Mouse (Mus musculus) ES-E14 (cell line): ENCODE results near the gene Dnajb1. TPM values are rescaled to one million over a fixed set of nuclear protein-coding genes. Genes with fewer than 3 reads are reported as not detected.

Source experiments
- DNase-seq: peaks from one replicate; pipeline ENCODE4 v3.0.0-alpha.2; 2013; ENCODE audit warnings: low read depth, low spot score
- H3K27ac ChIP-seq: 2 replicates; pipeline ENCODE4 v1.5.1; 2012; ENCODE audit warnings: low read depth, mild to moderate bottlenecking, low read length, moderate library complexity, mixed read lengths; ENCODE audit not compliant: poor library complexity, insufficient read depth, severe bottlenecking
- H3K36me3 ChIP-seq: 2 replicates; pipeline ENCODE4 v1.6.1; 2012; ENCODE audit warnings: mild to moderate bottlenecking, low read length, moderate library complexity, mixed read lengths; ENCODE audit not compliant: control insufficient read depth, poor library complexity, insufficient read depth, severe bottlenecking
- H3K4me1 ChIP-seq, 2 experiments: fragments of 150-350 bp in 1 of 2; sonication (generic) in 1 of 2; 2 replicates each; pipeline ENCODE4 v1.6.1; 2012; ENCODE audit warnings: low read length in 2 of 2, mild to moderate bottlenecking in 1 of 2, mixed read lengths in 1 of 2; ENCODE audit not compliant: control insufficient read depth in 2 of 2, insufficient read depth in 2 of 2, poor library complexity in 1 of 2
- H3K4me3 ChIP-seq, 2 experiments: fragments of 150-350 bp in 1 of 2; sonication (generic) in 1 of 2; 2 replicates each; pipeline ENCODE4 v1.5.1; 2012; ENCODE audit warnings: low read length in 2 of 2, low read depth in 1 of 2, mild to moderate bottlenecking in 1 of 2, mixed read lengths in 1 of 2; ENCODE audit not compliant: insufficient read depth in 1 of 2, poor library complexity in 1 of 2, severe bottlenecking in 1 of 2
- H3K9ac ChIP-seq: 2 replicates; pipeline ENCODE4 v1.6.1; 2012; ENCODE audit warnings: low read depth, mild to moderate bottlenecking, low read length, mixed read lengths; ENCODE audit not compliant: poor library complexity, insufficient read depth, severe bottlenecking
- H3K9me3 ChIP-seq: fragments of 150-350 bp; sonication (generic); 2 replicates; pipeline ENCODE4 v1.6.1; 2012; ENCODE audit warnings: low read depth, mild to moderate bottlenecking, low read length; ENCODE audit not compliant: control insufficient read depth, insufficient read depth
- CHD2 ChIP-seq: IDR thresholded peaks from 2 replicates; pipeline ENCODE4 v1.6.1; 2014; ENCODE audit warnings: mild to moderate bottlenecking, low read depth, low read length, inconsistent platforms
- HCFC1 ChIP-seq: IDR thresholded peaks from 2 replicates; pipeline ENCODE4 v1.6.1; 2012; ENCODE audit warnings: low read length, inconsistent platforms, borderline replicate concordance; ENCODE audit not compliant: insufficient read depth
- MAFK ChIP-seq: IDR thresholded peaks from 2 replicates; pipeline ENCODE4 v1.6.1; 2014; ENCODE audit warnings: mild to moderate bottlenecking, low read depth, low read length, inconsistent platforms; ENCODE audit not compliant: insufficient read depth
- ZC3H11A ChIP-seq: IDR thresholded peaks from 2 replicates; pipeline ENCODE4 v1.6.1; 2012; ENCODE audit warnings: low read depth, mild to moderate bottlenecking, inconsistent platforms, low read length, borderline replicate concordance
- ZNF384 ChIP-seq: IDR thresholded peaks from 2 replicates; pipeline ENCODE4 v1.6.1; 2012; ENCODE audit warnings: low read depth, low read length, inconsistent platforms
- in situ Hi-C, 2 experiments: fragments of 600-800 bp; cut with MboI; formaldehyde crosslinking; loops; one replicate each; pipeline ENCODE4 v1.15.1; 2025; ENCODE audit warnings: low sequenced_read_pairs in 2 of 2, inconsistent platforms in 1 of 2; ENCODE audit not compliant: unreplicated experiment in 2 of 2
- total RNA-seq: library from RNA; depleted of rRNA; stranded (reverse); fragments of 300-350 nt; gene quantifications from 2 replicates; pipeline ENCODE4 v1.2.3, GENCODE M21; 2012

Gene Dnajb1
- total RNA-seq, 1 experiment: 30.1 TPM

DNA sequence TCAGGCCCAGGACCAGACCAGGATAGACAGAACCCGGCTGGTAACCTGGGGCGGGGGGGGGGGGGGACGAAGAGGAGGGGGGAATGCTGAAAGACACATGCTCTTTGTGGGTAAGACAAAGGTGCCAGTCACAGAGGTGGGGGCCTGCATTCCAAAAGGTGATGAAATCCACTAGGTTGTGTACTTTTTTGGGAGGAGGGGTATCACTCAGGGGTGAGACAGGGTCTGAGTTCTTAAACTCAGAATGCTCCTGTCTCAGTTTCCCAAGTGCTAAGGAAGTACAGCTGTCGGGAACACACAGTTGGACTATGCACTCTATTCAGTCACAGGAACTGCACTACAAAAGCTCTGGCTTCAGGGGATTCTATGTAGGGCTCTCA, 31.5 kb upstream of the Dnajb1 start:
- DNase-seq: no peak
- no peak overlapping the region for H3K9ac ChIP-seq
- H3K36me3 ChIP-seq: peaks cover 22% of the 10 kb centered on the region
- H3K4me3 ChIP-seq: no peak overlapping the region
- TF ChIP-seq MAFK: no peak
- no peak for TF ChIP-seq ZNF384
- TF ChIP-seq CHD2: no peak
- no peak for TF ChIP-seq HCFC1
- no peak for TF ChIP-seq ZC3H11A
- in situ Hi-C loops: no loop called here
- peaks cover 4 to 48% of the 10 kb centered on the region in 2 experiments; a peak in 2 of 4 replicates for H3K4me1 ChIP-seq
- H3K9me3 ChIP-seq: no peaks in the 10 kb centered on the region
- no peak overlapping the region for H3K27ac ChIP-seq

DNA sequence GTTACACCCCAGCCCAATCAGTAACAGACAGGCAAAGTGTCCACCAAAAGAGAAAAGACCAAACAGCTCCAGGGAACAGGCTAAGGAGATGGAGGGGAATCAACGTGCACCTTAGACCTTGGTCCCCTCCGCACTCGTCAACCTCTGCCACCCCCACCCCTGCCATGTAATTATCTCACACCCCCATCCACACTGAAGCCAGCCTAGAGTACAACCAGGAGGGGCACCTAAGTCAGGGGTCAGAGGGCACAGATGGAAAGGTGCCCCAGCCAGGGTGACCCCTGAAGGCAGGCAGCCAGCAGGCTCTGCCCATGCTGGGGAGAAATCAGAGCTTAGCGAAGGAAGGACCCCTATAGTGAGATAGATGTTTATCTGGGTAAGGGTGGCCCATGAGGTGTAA, 31.1 kb upstream of the Dnajb1 start:
- Histone ChIP-seq H3K36me3 (peaks cover 18% of the 10 kb centered on the region), H3K9ac (no peak overlapping the region), H3K9me3 (no peaks in the 10 kb centered on the region), H3K4me1 (peaks cover 4 to 48% of the 10 kb centered on the region in 2 experiments; a peak in 3 of 4 replicates), H3K4me3 (no peak overlapping the region), H3K27ac (no peak overlapping the region)
- in situ Hi-C loops: no loop called here
- no peak for TF ChIP-seq CHD2
- TF ChIP-seq MAFK: no peak
- TF ChIP-seq HCFC1: no peak
- TF ChIP-seq ZC3H11A: no peak
- no peak for TF ChIP-seq ZNF384
- DNase-seq: no peak

DNA sequence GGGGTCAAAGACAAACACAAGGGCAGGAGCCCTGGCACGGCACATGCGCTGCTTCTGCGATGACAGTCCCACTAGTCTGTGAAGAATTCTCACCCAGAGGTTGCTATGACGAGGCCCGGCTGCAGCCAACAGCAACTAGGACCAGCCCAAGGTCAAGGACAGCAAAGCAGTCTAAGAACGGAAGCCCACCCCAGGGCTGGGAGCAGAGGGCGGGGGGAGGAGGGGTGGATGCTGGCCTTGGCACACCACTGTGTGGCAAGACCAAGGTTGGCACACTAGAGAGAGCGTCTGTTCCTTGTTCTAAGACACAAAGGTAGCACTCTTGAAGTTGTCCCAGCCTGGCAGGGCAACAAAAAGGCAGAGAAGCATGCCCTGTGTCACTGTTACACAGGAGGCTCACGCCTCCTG, 30.6 kb upstream of the Dnajb1 start:
- Histone ChIP-seq H3K4me1 (peaks cover 4 to 50% of the 10 kb centered on the region in 2 experiments; a peak in 3 of 4 replicates), H3K4me3 (no peak overlapping the region), H3K9ac (no peak overlapping the region), H3K9me3 (no peaks in the 10 kb centered on the region), H3K27ac (no peak overlapping the region), H3K36me3 (peaks cover 14% of the 10 kb centered on the region; the same call in 1 of the 2 replicates)
- TF ChIP-seq ZC3H11A (no peak), ZNF384 (no peak), HCFC1 (no peak), MAFK (no peak), CHD2 (no peak)
- in situ Hi-C loops: no loop called here
- DNase-seq: no peak

DNA sequence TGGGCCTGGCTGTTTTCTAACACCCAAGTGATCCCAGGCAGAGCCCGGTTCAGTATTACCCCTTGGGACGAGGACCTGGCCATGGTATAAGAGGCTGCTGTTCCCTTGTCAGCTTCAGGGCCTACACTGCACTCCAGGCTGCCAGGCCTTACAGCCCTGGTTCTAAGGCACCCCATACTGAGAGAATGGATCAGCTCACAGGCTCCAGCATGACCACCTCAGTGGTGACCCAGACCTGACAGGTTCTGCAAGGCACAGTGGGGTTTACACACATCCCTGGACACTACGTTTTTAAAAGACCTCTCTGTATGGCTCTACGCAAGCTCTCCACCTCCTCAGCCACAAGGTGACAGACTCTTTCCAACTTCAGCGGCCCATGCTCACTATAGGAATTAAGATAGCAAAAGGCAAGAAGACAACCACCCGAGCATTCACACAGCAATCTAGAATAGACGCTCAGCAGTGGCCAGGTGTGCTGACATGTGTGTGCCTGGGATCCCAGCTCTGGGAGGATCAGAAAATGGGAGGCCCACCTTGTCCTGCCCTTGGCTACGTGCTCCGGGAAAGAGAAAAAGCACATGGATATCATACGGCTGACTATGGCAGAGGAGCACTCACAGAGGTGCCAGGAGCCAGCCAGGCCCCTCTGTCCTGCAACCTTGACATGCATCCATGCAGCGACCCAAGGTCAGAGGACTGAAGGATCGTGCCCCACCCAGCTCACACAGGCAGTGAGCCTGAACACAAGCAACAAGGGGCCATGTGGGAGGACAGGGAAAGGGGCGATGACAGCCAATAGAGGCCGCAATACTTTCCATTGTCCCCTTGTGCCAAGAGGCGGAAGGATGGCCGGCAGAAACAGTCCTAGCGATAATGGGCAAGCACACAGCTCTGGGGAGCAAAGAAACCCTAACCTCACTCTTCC, 29.6 kb upstream of the Dnajb1 start:
- TF ChIP-seq CHD2 (no peak), MAFK (no peak), HCFC1 (no peak), ZC3H11A (no peak), ZNF384 (no peak)
- H3K9me3 ChIP-seq: no peaks in the 10 kb centered on the region
- DNase-seq: no peak
- H3K36me3 ChIP-seq: peaks cover 5% of the 10 kb centered on the region; the same call in 1 of the 2 replicates
- H3K4me1 ChIP-seq: peaks cover 4 to 50% of the 10 kb centered on the region in 2 experiments; a peak in 3 of 4 replicates
- no peak overlapping the region for H3K4me3 ChIP-seq
- H3K27ac ChIP-seq: no peak overlapping the region
- in situ Hi-C loops: no loop called here
- H3K9ac ChIP-seq: no peak overlapping the region
